Mouse (Mus musculus): Measurements from ENCODE around the gene Poldip3. TPM values are rescaled to one million over a fixed set of nuclear protein-coding genes. Genes with fewer than 3 reads are reported as not detected.

Poldip3 gene
- polyA plus RNA-seq, 1 experiment from 2014 or later, result 59.0 TPM

GRCm38 (mm10) chr15:83083530-83083929 lies 65.7 kb downstream of the Poldip3 start:
- Histone ChIP-seq H3K36me3 (no peaks in the 10 kb centered on the region), H3K4me3 (no peak overlapping the region), H3K4me1 (replicated peaks) (peaks cover 15% of the 10 kb centered on the region), H3K9me3 (replicated peaks) (no peaks in the 10 kb centered on the region), H3K4me2 (no peak overlapping the region), H3K27me3 (0 out of 2 replicates have a peak, but pooled peaks cover 2% of the 10 kb centered on the region), H3K9ac (no peak overlapping the region), H3K27ac (no peak overlapping the region)
- ATAC-seq (replicated peaks; ENCODE audit: insufficient number of reproducible peaks, insufficient read depth, low FRiP score, low read depth), result no peak
- 63% methylated on average over 5 of the region's 5 CpGs for WGBS

Other genes starting within 250 kb of the Poldip3 start
- 4.2 and 5.2 TPM in 2 replicates for gene Tcf20, start 161.5 kb downstream of the Poldip3 start, polyA plus RNA-seq (2015; fragmentation: Nextera tagmentation; extraction: Ambion mirVana)
- 1.8 and 3.9 TPM in 2 replicates for gene Nfam1, start 116.1 kb downstream of the Poldip3 start, polyA plus RNA-seq (2015; fragmentation: Nextera tagmentation; extraction: Ambion mirVana)
- 61.5 and 66.3 TPM in 2 replicates for gene Serhl, start 59.9 kb downstream of the Poldip3 start, polyA plus RNA-seq (2015; fragmentation: Nextera tagmentation; extraction: Ambion mirVana)
- gene Rrp7a, start 26.6 kb downstream of the Poldip3 start, polyA plus RNA-seq (2015; fragmentation: Nextera tagmentation; extraction: Ambion mirVana), result 35.0 and 42.6 TPM in 2 replicates
- gene Cyb5r3, start 23.2 kb upstream of the Poldip3 start, polyA plus RNA-seq (2015; fragmentation: Nextera tagmentation; extraction: Ambion mirVana), result 114 and 155 TPM in 2 replicates
- 1.3 and 1.6 TPM in 2 replicates for gene A4galt, start 102.4 kb upstream of the Poldip3 start, polyA plus RNA-seq (2015; fragmentation: Nextera tagmentation; extraction: Ambion mirVana)
- gene Arfgap3, start 200.9 kb upstream of the Poldip3 start, polyA plus RNA-seq (2015; fragmentation: Nextera tagmentation; extraction: Ambion mirVana), result 37.7 and 40.1 TPM in 2 replicates